Mouse (Mus musculus) B cell, adult (primary cell): Measurements from ENCODE around the gene Chn2. TPM values are rescaled to one million over a fixed set of nuclear protein-coding genes. Genes with fewer than 3 reads are reported as not detected.

ENCODE experiments used
- total RNA-seq: library from RNA; stranded (reverse); gene quantifications from 4 replicates; pipeline ENCODE4 v1.2.4, GENCODE M21; 2023; ENCODE audit not compliant: inconsistent age

Chn2 gene
- 1.2 to 3.7 TPM (median 2.5 TPM) in 4 replicates for total RNA-seq

GRCm38 (mm10) chr6:54039357-54039804 is at the start of gene Chn2:
Gene Chn2, plus strand, starts transcription at chr6:54039554.

GRCm38 (mm10) chr6:54325246-54325885 is 286.0 kb downstream of the Chn2 start, which contains the start of gene Prr15:
Gene Prr15, plus strand, starts transcription at chr6:54325835.

Other genes with a start within 250 kb of the Chn2 start
- gene Tril, start 218.7 kb upstream of the Chn2 start, total RNA-seq, result not detected in 4 replicates
- gene Cpvl, start 60.9 kb upstream of the Chn2 start, total RNA-seq, result not detected in 4 replicates